ENCODE assay signal across 26 mouse cellular contexts in genomic region chr6:42539711-42540110, GRCm38 (mm10). TPM values are rescaled to one million over a fixed set of nuclear protein-coding genes. Genes with fewer than 3 reads are reported as not detected.
DNase-seq lines count a peak whose midpoint lies in the region; ATAC-seq and TF ChIP-seq lines count a peak whose summit lies in the region.
"Had no signal": no experiment of that assay in that cellular context is flagged by ENCODE, and none has a peak within 500 bp of the region (broad histone marks: within the 10 kb centered on the region; RNA-seq: fewer than 3 reads in every experiment).

No protein-coding gene starts in this region.

- no peaks in the 10 kb centered on the region for H3K9me3 ChIP-seq in midbrain, embryonic 11.5 days (ENCODE audit: control insufficient read depth, low read length)
- no peaks in the 10 kb centered on the region for H3K9me3 ChIP-seq in midbrain, postnatal 0 days (ENCODE audit: low read length)
- H3K9me3 ChIP-seq: G1E had no signal

- WGBS in midbrain, embryonic 11.5 days: 84% methylated on average over 1 of the region's 1 CpGs
- 93% methylated on average over 1 of the region's 1 CpGs for WGBS in midbrain, postnatal 0 days

- H3K4me1 ChIP-seq in midbrain, embryonic 11.5 days (ENCODE audit: control insufficient read depth, insufficient read depth, low read length): no peaks in the 10 kb centered on the region
- no peaks in the 10 kb centered on the region for H3K4me1 ChIP-seq in midbrain, postnatal 0 days (ENCODE audit: insufficient read depth, low read length)

- no peaks in the 10 kb centered on the region for H3K36me3 ChIP-seq in midbrain, embryonic 11.5 days (ENCODE audit: control insufficient read depth, insufficient read depth, low read length)
- no peaks in the 10 kb centered on the region for H3K36me3 ChIP-seq in midbrain, postnatal 0 days (ENCODE audit: insufficient read depth, low read length)
- H3K36me3 ChIP-seq: G1E had no signal

- H3K27me3 ChIP-seq in midbrain, embryonic 11.5 days (ENCODE audit: control insufficient read depth, insufficient read depth, low read length): no peaks in the 10 kb centered on the region
- no peaks in the 10 kb centered on the region for H3K27me3 ChIP-seq in midbrain, postnatal 0 days (ENCODE audit: insufficient read depth, low read length)
- H3K27me3 ChIP-seq: CH12.LX, Patski had no signal

- no peak overlapping the region for H3K4me3 ChIP-seq in midbrain, embryonic 11.5 days (ENCODE audit: low read depth, low read length)
- H3K4me3 ChIP-seq in midbrain, postnatal 0 days (ENCODE audit: low read depth, low read length): no peak overlapping the region

- no peak overlapping the region for H3K27ac ChIP-seq in midbrain, embryonic 11.5 days (ENCODE audit: low read depth, low read length)
- H3K27ac ChIP-seq in midbrain, postnatal 0 days (ENCODE audit: low read depth, low read length): no peak overlapping the region

- H3K9ac ChIP-seq in midbrain, embryonic 11.5 days (ENCODE audit: low read length): no peak overlapping the region
- H3K9ac ChIP-seq in midbrain, postnatal 0 days (replicated peaks; ENCODE audit: low read length, poor library complexity, severe bottlenecking): no peak overlapping the region

- ATAC-seq in midbrain, embryonic 11.5 days (ENCODE audit: low FRiP score): no peak
- ATAC-seq in midbrain, postnatal 0 days (ENCODE audit: low FRiP score): no peak
- ATAC-seq: activated CD4-positive, CD25-positive, alpha-beta regulatory T cell, adult 4 months; CD4-positive, CD25-positive, alpha-beta regulatory T cell, adult 4 months; Patski had no signal

- no peak overlapping the region for H3K4me2 ChIP-seq in midbrain, embryonic 11.5 days
- H3K4me2 ChIP-seq in midbrain, postnatal 0 days (ENCODE audit: low read depth, low read length, poor library complexity, severe bottlenecking): no peak overlapping the region

- TF ChIP-seq CTCF in midbrain, postnatal 0 days (IDR thresholded peaks at IDR 0.05): no peak

- peak; percentile 75 for DNase-seq in midbrain, embryonic 11.5 days (ENCODE audit: low spot score, missing footprints)
- no peak for DNase-seq in midbrain, postnatal 0 days (ENCODE audit: low spot score)
- DNase-seq in 3T3-L1 (ENCODE audit: low read depth, low spot score): peak; percentile 39
- no peak for DNase-seq in thymus, postnatal 10 days (ENCODE audit: low spot score in 2 of 2)
- DNase-seq: adrenal gland, adult 2 months; adrenal gland, adult 8-10 months; adrenal gland, postnatal 10 days; adrenal gland, postnatal 14 days; adrenal gland, postnatal 25 days; adrenal gland, postnatal 36 days; B cell, adult 2 months; cerebellum, adult 11 months; cerebellum, adult 11-12 months; cerebellum, adult 18-20 months; cerebellum, adult 2 months had no signal

RNA-seq across cellular contexts. Expression of gene Olfr455, which starts 7.7 kb away (rescaled TPM):
- polyA plus RNA-seq in midbrain, embryonic 11.5 days (2014; fragmentation: Nextera tagmentation; extraction: Ambion mirVana): not detected in 2 replicates
- not detected in 2 replicates for total RNA-seq in midbrain, postnatal 0 days (2014; rRNA removed)
- not detected in 2 replicates for polyA plus RNA-seq in midbrain, postnatal 0 days (2015; fragmentation: Nextera tagmentation; extraction: Ambion mirVana)
- total RNA-seq: adrenal gland, adult 18-20 months; adrenal gland, adult 2 months; adrenal gland, adult 8-10 months; adrenal gland, postnatal 10 days; adrenal gland, postnatal 14 days; adrenal gland, postnatal 25 days; adrenal gland, postnatal 36 days; CH12.LX; ES-E14; G1E; MEL had no signal
- polyA plus RNA-seq: adrenal gland, adult 2 months; brain, embryonic 14.5 days; CD4-positive, CD25-positive, alpha-beta regulatory T cell, adult 4 months; cerebellum, adult 2 months; G1E; Patski had no signal

RNA-seq across cellular contexts. Expression of gene Olfr456, which starts 52.7 kb away (rescaled TPM):
- not detected in 2 replicates for polyA plus RNA-seq in midbrain, embryonic 11.5 days (2014; fragmentation: Nextera tagmentation; extraction: Ambion mirVana)
- not detected in 2 replicates for total RNA-seq in midbrain, postnatal 0 days (2014; rRNA removed)
- not detected in 2 replicates for polyA plus RNA-seq in midbrain, postnatal 0 days (2015; fragmentation: Nextera tagmentation; extraction: Ambion mirVana)
- total RNA-seq: adrenal gland, adult 18-20 months; adrenal gland, adult 2 months; adrenal gland, adult 8-10 months; adrenal gland, postnatal 10 days; adrenal gland, postnatal 14 days; adrenal gland, postnatal 25 days; adrenal gland, postnatal 36 days; adrenal gland, postnatal 4 days; CH12.LX; ES-E14; G1E; MEL had no signal
- polyA plus RNA-seq: activated CD4-positive, CD25-positive, alpha-beta regulatory T cell, adult 4 months; adrenal gland, adult 2 months; brain, embryonic 14.5 days; CD4-positive, CD25-positive, alpha-beta regulatory T cell, adult 4 months; cerebellum, adult 2 months; G1E; Patski had no signal

RNA-seq across cellular contexts. Expression of gene Tcaf3, which starts 57.8 kb away (rescaled TPM):
- polyA plus RNA-seq in midbrain, embryonic 11.5 days (2014; fragmentation: Nextera tagmentation; extraction: Ambion mirVana): not detected in 2 replicates
- not detected in 2 replicates for total RNA-seq in midbrain, postnatal 0 days (2014; rRNA removed)
- not detected in 2 replicates for polyA plus RNA-seq in midbrain, postnatal 0 days (2015; fragmentation: Nextera tagmentation; extraction: Ambion mirVana)
- total RNA-seq: adrenal gland, adult 18-20 months; adrenal gland, adult 2 months; adrenal gland, adult 8-10 months; adrenal gland, postnatal 10 days; adrenal gland, postnatal 14 days; adrenal gland, postnatal 25 days; adrenal gland, postnatal 36 days; adrenal gland, postnatal 4 days; CH12.LX; ES-E14; MEL had no signal
- polyA plus RNA-seq: activated CD4-positive, CD25-positive, alpha-beta regulatory T cell, adult 4 months; adrenal gland, adult 2 months; brain, embryonic 14.5 days; C2C12; CD4-positive, CD25-positive, alpha-beta regulatory T cell, adult 4 months; cerebellum, adult 2 months; G1E; Patski had no signal

Comparison
In these comparisons a context has a peak if more than half of its experiments do, and no peak if none do; other contexts are left out.
1. DNase-seq: peak in midbrain, embryonic 11.5 days (single experiment) and 3T3-L1 (single experiment); none in midbrain, postnatal 0 days (single experiment) and thymus, postnatal 10 days (0 of 2).